Mouse (Mus musculus): Measurements from ENCODE around the gene Hap1.
A peak's percentile ranks its signal among the peaks of the same experiment; 100 is the strongest.

The Hap1 gene

GRCm38 (mm10) chr11:100355972-100356818, at the start of gene Hap1:
Gene Hap1, minus strand, starts transcription at chr11:100356128.
- peak; percentile 70 for DNase-seq (ENCODE audit: low read depth)

- DNase-seq (ENCODE audit: low read depth), result no peak
Observed at GRCm38 (mm10) chr11:100404456-100405074, 48.6 kb upstream of the Hap1 start.

GRCm38 (mm10) chr11:100403445-100404134, 47.7 kb upstream of the Hap1 start:
- peak; percentile 44 for DNase-seq (ENCODE audit: low read depth)

- no peak for DNase-seq (ENCODE audit: low read depth)
Observed at GRCm38 (mm10) chr11:100402682-100403081, 46.8 kb upstream of the Hap1 start.

- DNase-seq (ENCODE audit: low read depth), result no peak
Observed at GRCm38 (mm10) chr11:100402240-100402639, 46.3 kb upstream of the Hap1 start.

GRCm38 (mm10) chr11:100400842-100401241, 44.9 kb upstream of the Hap1 start:
- DNase-seq (ENCODE audit: low read depth), result no peak

- no peak for DNase-seq (ENCODE audit: low read depth)
Observed at GRCm38 (mm10) chr11:100399727-100400538, 44.0 kb upstream of the Hap1 start.

GRCm38 (mm10) chr11:100399320-100399719, 43.4 kb upstream of the Hap1 start:
- DNase-seq (ENCODE audit: low read depth), result no peak

GRCm38 (mm10) chr11:100398517-100398916, 42.6 kb upstream of the Hap1 start:
- DNase-seq (ENCODE audit: low read depth), result no peak

- DNase-seq (ENCODE audit: low read depth), result peak; percentile 100
Observed at GRCm38 (mm10) chr11:100397600-100398389, 41.9 kb upstream of the Hap1 start, which contains the start of gene Jup. Gene Jup, minus strand, starts transcription at chr11:100397763.

GRCm38 (mm10) chr11:100396886-100397599, 41.1 kb upstream of the Hap1 start:
- DNase-seq (ENCODE audit: low read depth), result peak; percentile 19

- DNase-seq (ENCODE audit: low read depth), result peak; percentile 24
Observed at GRCm38 (mm10) chr11:100395861-100396631, 40.1 kb upstream of the Hap1 start.

- no peak for DNase-seq (ENCODE audit: low read depth)
Observed at GRCm38 (mm10) chr11:100395200-100395599, 39.3 kb upstream of the Hap1 start.

GRCm38 (mm10) chr11:100394353-100395074, 38.6 kb upstream of the Hap1 start:
- DNase-seq (ENCODE audit: low read depth), result no peak

GRCm38 (mm10) chr11:100393733-100394132, 37.8 kb upstream of the Hap1 start:
- peak; percentile 62 for DNase-seq (ENCODE audit: low read depth)

- no peak for DNase-seq (ENCODE audit: low read depth)
Observed at GRCm38 (mm10) chr11:100392958-100393357, 37.0 kb upstream of the Hap1 start.

GRCm38 (mm10) chr11:100391884-100392345, 36.0 kb upstream of the Hap1 start:
- no peak for DNase-seq (ENCODE audit: low read depth)

GRCm38 (mm10) chr11:100391081-100391883, 35.4 kb upstream of the Hap1 start:
- DNase-seq (ENCODE audit: low read depth), result peak; percentile 24
